Mouse (Mus musculus) heart, adult 8-10 months (tissue): ENCODE data around the gene Cd3d. TPM values are rescaled to one million over a fixed set of nuclear protein-coding genes. Genes with fewer than 3 reads are reported as not detected.
A peak's percentile ranks its signal among the peaks of the same experiment; 100 is the strongest.

Experiments
- DNase-seq: peaks from one replicate; pipeline ENCODE4 v3.0.0; 2022; ENCODE audit warnings: low spot score
- total RNA-seq, 4 experiments: library from RNA; stranded (reverse); gene quantifications; 2 replicates each; pipeline ENCODE4 v1.2.4; 2022

The Cd3d gene
- total RNA-seq, 4 experiments from 2014 or later = not detected

GRCm38 (mm10) chr9:44993268-44993667, 11.7 kb downstream of the Cd3d start:
- DNase-seq = no peak

- no peak for DNase-seq
These were observed 13.4 kb downstream of the Cd3d start for GRCm38 (mm10) chr9:44994962-44995361.

GRCm38 (mm10) chr9:44996590-44996989, 15.0 kb downstream of the Cd3d start:
- DNase-seq = no peak

- no peak for DNase-seq
These were observed 16.6 kb downstream of the Cd3d start for GRCm38 (mm10) chr9:44998138-44998537.

- DNase-seq = no peak
These were observed 17.6 kb downstream of the Cd3d start for GRCm38 (mm10) chr9:44999171-44999570.

GRCm38 (mm10) chr9:44999776-45000175, 18.2 kb downstream of the Cd3d start:
- no peak for DNase-seq

GRCm38 (mm10) chr9:45000249-45000648, 18.7 kb downstream of the Cd3d start:
- DNase-seq = no peak

GRCm38 (mm10) chr9:45007404-45007803, 25.8 kb downstream of the Cd3d start:
- DNase-seq = no peak

GRCm38 (mm10) chr9:45008342-45008741, 26.8 kb downstream of the Cd3d start:
- DNase-seq = no peak

GRCm38 (mm10) chr9:45009180-45010078, 27.8 kb downstream of the Cd3d start, which contains the start of gene Cd3e:
Cd3e (minus strand) TSS chr9:45009627.
- no peak for DNase-seq

GRCm38 (mm10) chr9:45010461-45010860, 28.9 kb downstream of the Cd3d start:
- DNase-seq = no peak

GRCm38 (mm10) chr9:45011291-45011690, 29.7 kb downstream of the Cd3d start:
- no peak for DNase-seq

- DNase-seq = no peak
These were observed 33.3 kb downstream of the Cd3d start for GRCm38 (mm10) chr9:45014879-45015278.

- DNase-seq = no peak
These were observed 34.3 kb downstream of the Cd3d start for GRCm38 (mm10) chr9:45015841-45016240.

GRCm38 (mm10) chr9:45018031-45018430, 36.4 kb downstream of the Cd3d start:
- DNase-seq = no peak

GRCm38 (mm10) chr9:45022800-45023199, 41.2 kb downstream of the Cd3d start:
- peak; percentile 50 for DNase-seq

- no peak for DNase-seq
These were observed 42.1 kb downstream of the Cd3d start for GRCm38 (mm10) chr9:45023638-45024037.

- no peak for DNase-seq
These were observed 42.6 kb downstream of the Cd3d start for GRCm38 (mm10) chr9:45024187-45024586.

GRCm38 (mm10) chr9:45027376-45027775, 45.8 kb downstream of the Cd3d start:
- no peak for DNase-seq

- DNase-seq = no peak
These were observed 48.8 kb downstream of the Cd3d start for GRCm38 (mm10) chr9:45030341-45030740.

GRCm38 (mm10) chr9:45032261-45032660, 50.7 kb downstream of the Cd3d start:
- DNase-seq = no peak

GRCm38 (mm10) chr9:45034526-45034925, 52.9 kb downstream of the Cd3d start:
- DNase-seq = no peak
